Mouse (Mus musculus) small intestine, adult 2 months (tissue): Measurements from ENCODE around the gene Smarcc2.

Experiments
- CTCF ChIP-seq: fragments of 200-500 bp; IDR thresholded peaks from 2 replicates; pipeline ENCODE4 v1.5.1; 2012; ENCODE audit warnings: low read depth, mild to moderate bottlenecking, control low read depth, inconsistent platforms, low read length, moderate library complexity, mixed read lengths; ENCODE audit not compliant: insufficient replicate concordance, insufficient read length; ENCODE audit errors: extremely low read depth
- POLR2A ChIP-seq: fragments of 200-500 bp; IDR thresholded peaks from 2 replicates; pipeline ENCODE4 v1.6.1; 2012; ENCODE audit warnings: low read depth, mild to moderate bottlenecking, control low read depth, inconsistent platforms, low read length, moderate library complexity

- no peak for TF ChIP-seq POLR2A
- TF ChIP-seq CTCF: no peak
Observed at GRCm38 (mm10) chr10:128425260-128425659, 33.8 kb upstream of the Smarcc2 start.
